ENCODE assay signal across 17 mouse cellular contexts in genomic region chr13:83473755-83474154, GRCm38 (mm10).
"Had no signal": no experiment of that assay in that cellular context is flagged by ENCODE, and none has a peak within 500 bp of the region (broad histone marks: within the 10 kb centered on the region; RNA-seq: fewer than 3 reads in every experiment).

No protein-coding gene starts in this region.

- H3K27ac ChIP-seq: liver, embryonic 12.5 days; liver, embryonic 14.5 days; lung, embryonic 15.5 days; macrophage; midbrain, embryonic 13.5 days; midbrain, embryonic 15.5 days; neural tube, embryonic 12.5 days had no signal

- H3K9ac ChIP-seq: liver, embryonic 12.5 days; liver, embryonic 14.5 days; lung, embryonic 15.5 days; midbrain, embryonic 13.5 days; midbrain, embryonic 15.5 days; neural tube, embryonic 12.5 days had no signal

- H3K4me1 ChIP-seq: liver, embryonic 12.5 days; lung, embryonic 15.5 days; midbrain, embryonic 13.5 days; midbrain, embryonic 15.5 days; neural tube, embryonic 12.5 days had no signal

- H3K27me3 ChIP-seq: liver, embryonic 12.5 days; lung, embryonic 15.5 days; megakaryocyte, embryonic 14.5 days; midbrain, embryonic 13.5 days; midbrain, embryonic 15.5 days; neural tube, embryonic 12.5 days had no signal

- H3K36me3 ChIP-seq: liver, embryonic 12.5 days; lung, embryonic 15.5 days; midbrain, embryonic 13.5 days; midbrain, embryonic 15.5 days; neural tube, embryonic 12.5 days had no signal

- H3K4me2 ChIP-seq: liver, embryonic 12.5 days; lung, embryonic 15.5 days; midbrain, embryonic 11.5 days; midbrain, embryonic 13.5 days; midbrain, embryonic 15.5 days; neural tube, embryonic 12.5 days had no signal

- DNase-seq: lung, adult 18-20 months; lung, postnatal 14 days; lung, postnatal 36 days; right cerebral cortex, postnatal 14 days; thymus, adult 2 months; thymus, postnatal 25 days; thymus, postnatal 4 days had no signal

- H3K4me3 ChIP-seq: liver, embryonic 12.5 days; lung, embryonic 15.5 days; megakaryocyte, embryonic 14.5 days; midbrain, embryonic 13.5 days; midbrain, embryonic 15.5 days; neural tube, embryonic 12.5 days had no signal

- ATAC-seq: liver, embryonic 12.5 days; lung, postnatal 0 days; midbrain, embryonic 13.5 days; midbrain, embryonic 15.5 days had no signal

- H3K9me3 ChIP-seq: liver, embryonic 12.5 days; lung, embryonic 15.5 days; megakaryocyte, embryonic 14.5 days; midbrain, embryonic 13.5 days; midbrain, embryonic 15.5 days; neural tube, embryonic 12.5 days had no signal
